Mouse (Mus musculus): ENCODE measurements around the gene Pafah1b3.

The Pafah1b3 gene

GRCm38 (mm10) chr7:25305956-25306613, 8.3 kb upstream of the Pafah1b3 start, which contains the start of gene Tmem145:
Gene Tmem145 (plus strand): TSS chr7:25306106.
- no peak for DNase-seq (ENCODE audit: low read depth, low spot score)

GRCm38 (mm10) chr7:25305481-25305880, 7.7 kb upstream of the Pafah1b3 start:
- DNase-seq (ENCODE audit: low read depth, low spot score) = no peak

GRCm38 (mm10) chr7:25303685-25304006, 5.9 kb upstream of the Pafah1b3 start:
- DNase-seq (ENCODE audit: low read depth, low spot score) = no peak

DNA sequence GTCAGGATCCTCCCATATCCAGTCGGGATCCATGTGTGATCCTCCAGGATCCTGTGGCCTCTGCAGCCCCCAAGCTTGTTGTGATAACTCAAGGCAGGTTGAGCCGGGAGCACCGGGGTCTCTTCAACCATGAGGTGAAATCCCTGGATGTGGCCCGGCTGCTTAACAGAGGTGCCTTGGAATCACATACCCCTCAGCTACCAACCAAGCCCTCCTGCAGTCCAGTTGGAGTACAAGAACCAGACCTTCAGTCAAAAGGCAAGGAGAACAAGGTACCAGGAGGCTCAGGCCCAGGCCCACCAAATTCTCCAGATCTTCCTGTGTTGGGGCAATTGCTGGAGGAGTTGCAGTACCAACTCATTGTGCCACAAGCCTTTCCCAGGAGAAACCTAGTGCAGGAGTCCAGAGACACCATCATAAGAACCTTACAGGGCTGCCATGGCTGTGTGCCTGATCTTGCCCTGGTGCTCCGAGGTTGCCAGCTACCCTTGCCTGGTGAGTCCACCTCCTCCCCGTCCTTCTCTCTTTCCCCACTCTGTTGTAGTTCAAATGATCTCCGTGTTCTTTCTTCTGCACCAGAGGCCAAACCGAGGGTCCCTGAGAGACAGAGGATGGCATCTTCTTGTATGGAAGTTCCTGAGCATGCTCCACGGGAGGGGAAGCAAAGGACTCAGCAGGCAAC, 5.4 kb upstream of the Pafah1b3 start:
- no peak for DNase-seq (ENCODE audit: low read depth, low spot score)

DNA sequence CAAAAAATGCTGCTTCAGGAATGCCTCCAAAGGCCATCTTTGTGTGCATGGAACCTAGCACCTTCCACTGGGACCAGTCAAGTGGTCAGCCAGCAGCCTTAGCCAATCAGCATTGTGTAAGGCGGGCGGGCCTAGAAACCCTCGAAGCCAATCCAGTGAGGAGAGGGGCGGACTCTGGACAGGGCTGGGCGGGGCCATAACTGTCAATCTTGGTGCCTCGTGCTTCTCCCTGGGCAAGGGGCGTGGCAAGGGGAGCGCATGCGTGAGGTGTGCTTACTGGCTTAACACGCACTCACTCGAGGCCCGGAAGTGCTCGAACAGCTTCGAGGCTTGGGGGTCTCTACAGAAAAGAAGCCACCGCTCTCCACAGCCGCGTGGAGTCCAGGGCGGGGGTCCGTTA, 3.3 kb upstream of the Pafah1b3 start, which contains the start of gene Prr19:
Gene Prr19, plus strand, starts transcription at position 349 of the 400 bp plus-strand sequence.
- DNase-seq (ENCODE audit: low read depth, low spot score) = no peak

GRCm38 (mm10) chr7:25296945-25297453, 787 bp downstream of the Pafah1b3 start:
- DNase-seq (ENCODE audit: low read depth, low spot score) = no peak

DNA sequence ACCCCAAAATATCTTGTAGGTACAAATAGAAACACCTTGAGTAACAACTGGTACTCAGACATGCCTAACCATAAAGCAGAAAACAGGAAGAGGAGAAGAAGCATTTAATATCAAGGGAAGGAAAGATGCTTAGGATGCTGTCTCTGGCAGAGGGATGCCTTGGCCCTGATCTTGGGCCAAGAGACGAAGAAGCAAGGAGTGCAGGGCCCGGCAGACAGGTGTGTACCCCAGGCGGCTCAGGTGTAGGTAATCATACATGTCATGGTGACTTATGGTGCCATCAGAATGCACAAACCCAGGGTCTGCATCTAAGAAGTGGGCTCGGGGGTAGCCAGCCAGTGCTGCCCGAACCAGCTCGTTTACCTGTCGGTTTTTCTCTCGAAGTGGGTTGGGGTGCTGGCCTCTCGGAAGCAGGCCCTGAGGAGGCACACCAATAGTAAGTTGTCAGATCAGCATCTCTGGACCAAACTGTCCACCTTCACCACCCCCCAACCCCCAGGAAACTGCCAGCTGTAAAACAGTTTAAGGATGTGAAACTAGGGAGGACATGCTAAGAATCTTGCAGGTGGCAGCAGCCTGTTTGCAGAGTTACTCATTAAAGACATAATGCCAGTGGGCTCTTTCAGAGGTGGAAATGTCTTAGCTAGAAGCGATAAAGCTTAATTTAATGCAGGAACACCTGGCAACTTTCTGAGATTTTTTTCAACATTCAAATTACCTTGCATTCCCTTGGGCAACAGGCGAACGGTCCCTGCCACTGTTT, 2.6 kb downstream of the Pafah1b3 start:
- no peak for DNase-seq (ENCODE audit: low read depth, low spot score)

GRCm38 (mm10) chr7:25294495-25294894, 3.3 kb downstream of the Pafah1b3 start:
- no peak for DNase-seq (ENCODE audit: low read depth, low spot score)

DNA sequence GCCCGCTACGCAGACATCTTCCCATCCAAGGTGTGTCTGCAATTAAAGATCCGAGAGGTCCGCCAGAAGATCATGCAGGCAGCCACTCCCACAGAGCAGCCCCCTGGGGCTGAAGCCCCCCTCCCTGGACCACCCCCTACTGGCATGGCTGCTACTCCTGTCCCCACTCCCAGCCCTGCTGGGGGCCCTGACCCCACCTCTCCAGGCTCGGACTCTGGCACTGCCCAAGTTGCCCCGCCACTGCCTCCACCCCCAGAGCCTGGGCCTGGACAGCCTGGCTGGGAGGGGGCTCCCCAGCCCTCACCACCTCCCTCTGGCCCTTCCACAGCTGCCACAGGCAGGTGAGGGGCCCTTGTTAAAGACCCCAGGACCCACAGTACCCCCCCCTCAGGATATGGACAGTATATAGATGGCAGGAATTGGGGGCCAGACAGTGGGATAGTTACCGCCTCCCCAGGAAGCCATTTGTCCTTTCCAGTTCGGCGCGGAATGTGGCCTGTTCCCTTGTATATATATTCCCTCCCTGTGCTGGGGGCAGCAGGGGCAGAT, 4.5 kb downstream of the Pafah1b3 start:
- DNase-seq (ENCODE audit: low read depth, low spot score) = no peak

DNA sequence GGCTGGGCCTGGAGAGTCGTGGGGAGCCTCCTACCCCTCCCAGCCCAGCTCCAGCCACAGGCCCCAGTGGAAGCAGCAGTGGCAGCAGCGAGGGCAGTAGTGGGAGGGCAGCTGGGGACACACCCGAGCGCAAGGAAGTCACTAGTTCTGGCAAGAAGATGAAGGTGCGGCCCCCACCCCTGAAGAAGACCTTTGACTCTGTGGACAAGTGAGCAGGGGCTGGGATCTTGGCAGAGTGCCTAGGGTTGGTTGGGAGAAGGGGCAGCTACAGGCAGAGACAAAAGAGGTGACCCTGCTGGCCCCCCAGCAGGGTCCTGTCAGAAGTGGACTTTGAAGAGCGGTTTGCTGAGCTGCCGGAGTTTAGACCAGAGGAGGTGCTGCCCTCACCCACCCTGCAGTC, 5.7 kb downstream of the Pafah1b3 start:
- DNase-seq (ENCODE audit: low read depth, low spot score) = no peak

DNA sequence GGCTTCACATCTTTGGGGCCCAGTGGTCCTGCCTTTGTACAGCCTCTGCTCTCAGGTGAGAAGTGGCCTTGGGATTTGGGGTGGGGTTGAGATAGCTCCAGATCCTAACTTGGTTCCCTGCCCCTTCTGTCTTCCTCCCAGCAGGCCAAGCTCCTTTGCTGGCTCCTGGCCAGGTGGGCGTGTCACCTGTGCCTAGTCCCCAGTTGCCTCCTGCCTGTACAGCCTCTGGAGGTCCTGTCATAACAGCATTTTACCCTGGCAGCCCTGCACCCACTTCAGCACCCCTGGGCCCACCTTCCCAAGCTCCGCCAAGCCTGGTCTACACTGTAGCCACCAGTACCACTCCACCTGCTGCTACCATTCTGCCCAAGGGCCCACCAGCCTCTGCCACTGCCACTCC, 6.9 kb downstream of the Pafah1b3 start:
- no peak for DNase-seq (ENCODE audit: low read depth, low spot score)

- DNase-seq (ENCODE audit: low read depth, low spot score) = no peak
Observed at GRCm38 (mm10) chr7:25290463-25290862, 7.3 kb downstream of the Pafah1b3 start.

- DNase-seq (ENCODE audit: low read depth, low spot score) = no peak
Observed at GRCm38 (mm10) chr7:25289925-25290324, 7.9 kb downstream of the Pafah1b3 start.

GRCm38 (mm10) chr7:25288721-25289120, 9.1 kb downstream of the Pafah1b3 start:
- no peak for DNase-seq (ENCODE audit: low read depth, low spot score)

- no peak for DNase-seq (ENCODE audit: low read depth, low spot score)
Observed at GRCm38 (mm10) chr7:25288011-25288410, 9.8 kb downstream of the Pafah1b3 start.

DNA sequence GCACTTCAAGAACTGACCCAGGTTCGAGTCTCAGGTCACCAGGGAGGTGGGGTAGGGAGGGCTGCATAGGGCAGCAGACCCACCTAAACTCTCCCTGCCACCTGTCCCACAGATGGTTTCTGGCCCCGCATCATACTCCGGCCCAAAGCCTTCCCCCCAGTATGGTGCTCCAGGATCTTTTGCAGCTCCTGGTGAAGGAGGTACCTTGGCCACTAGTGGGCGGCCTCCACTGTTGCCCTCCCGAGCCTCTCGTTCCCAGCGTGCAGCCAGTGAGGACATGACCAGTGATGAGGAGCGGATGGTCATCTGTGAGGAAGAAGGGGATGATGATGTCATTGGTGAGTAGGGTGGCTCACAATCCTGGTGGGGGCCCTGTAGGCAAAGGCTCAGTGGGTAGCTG, 10.8 kb downstream of the Pafah1b3 start:
- DNase-seq (ENCODE audit: low read depth, low spot score) = no peak

- no peak for DNase-seq (ENCODE audit: low read depth, low spot score)
Observed at GRCm38 (mm10) chr7:25285511-25286238, 12.1 kb downstream of the Pafah1b3 start.

DNA sequence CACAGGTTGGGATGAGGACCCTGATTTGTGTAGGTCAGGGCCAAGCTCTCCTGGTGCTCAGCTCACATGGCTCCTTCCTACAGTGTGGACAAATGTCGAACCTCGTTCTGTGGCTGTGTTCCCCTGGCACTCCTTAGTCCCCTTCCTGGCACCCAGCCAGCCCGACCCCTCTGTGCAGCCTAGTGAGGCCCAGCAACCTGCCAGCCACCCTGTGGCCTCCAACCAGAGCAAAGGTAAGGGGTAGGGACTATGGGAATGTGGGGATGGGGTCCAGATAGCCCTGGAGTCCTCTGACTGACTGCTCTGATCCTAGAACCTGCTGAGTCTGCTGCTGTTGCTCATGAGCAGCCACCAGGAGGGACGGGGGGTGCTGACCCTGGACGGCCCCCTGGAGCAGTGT, 13.0 kb downstream of the Pafah1b3 start:
- no peak for DNase-seq (ENCODE audit: low read depth, low spot score)

GRCm38 (mm10) chr7:25284171-25284570, 13.6 kb downstream of the Pafah1b3 start:
- DNase-seq (ENCODE audit: low read depth, low spot score) = no peak

DNA sequence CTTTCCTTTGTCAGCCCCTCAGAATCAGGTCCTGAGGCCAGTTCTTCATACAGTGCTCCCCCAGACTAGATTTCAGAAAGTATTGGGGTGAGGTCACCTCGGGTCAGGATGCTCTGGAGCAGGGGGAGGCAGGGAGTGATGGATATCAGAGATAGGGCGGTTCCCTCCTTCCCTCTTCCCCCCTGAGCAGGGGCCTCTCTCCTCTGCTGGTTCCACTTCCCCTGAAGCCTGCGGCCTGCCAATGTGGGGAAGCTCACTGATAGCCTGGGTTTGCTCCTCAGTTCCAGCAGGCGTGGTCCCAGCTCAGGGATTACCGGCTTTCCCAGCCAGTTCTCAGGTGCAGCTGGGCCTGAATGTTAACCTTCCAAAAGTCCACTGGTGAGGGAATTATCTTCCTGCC, 14.1 kb downstream of the Pafah1b3 start:
- no peak for DNase-seq (ENCODE audit: low read depth, low spot score)

- DNase-seq (ENCODE audit: low read depth, low spot score) = no peak
Observed at GRCm38 (mm10) chr7:25282731-25283211, 15.0 kb downstream of the Pafah1b3 start.
